Mouse (Mus musculus) forebrain, embryonic 13.5 days (tissue): ENCODE results near the gene Exoc5. TPM values are rescaled to one million over a fixed set of nuclear protein-coding genes. Genes with fewer than 3 reads are reported as not detected.

Experiments
- polyA plus RNA-seq: library from polyadenylated mRNA; unstranded; fragments of >200 nt; fragmentation: Nextera tagmentation; extraction: Ambion mirVana; gene quantifications from 2 replicates; pipeline ENCODE4 v1.2.1, GENCODE M21; 2015

Gene Exoc5
- polyA plus RNA-seq, 1 experiment from 2014 or later: 74.4 TPM

Other genes starting within 250 kb of the Exoc5 start
- gene Ap5m1, start 556 bp downstream of the Exoc5 start, polyA plus RNA-seq: 25.4 and 28.7 TPM in 2 replicates
- gene Naa30, start 105.6 kb upstream of the Exoc5 start, polyA plus RNA-seq: 11.3 and 11.5 TPM in 2 replicates
- gene ccdc198, start 178.8 kb upstream of the Exoc5 start, polyA plus RNA-seq: 0.09 and 0.10 TPM in 2 replicates